Mouse (Mus musculus): ENCODE measurements around the gene Eif4enif1. TPM values are rescaled to one million over a fixed set of nuclear protein-coding genes. Genes with fewer than 3 reads are reported as not detected.

Eif4enif1 gene
- total RNA-seq, 2 experiments from 2014 or later = 60.3 to 69.2 TPM

Other genes starting within 250 kb of the Eif4enif1 start
- gene Sfi1, start 8.9 kb upstream of the Eif4enif1 start, total RNA-seq (2021) = 10 to 100 TPM; 42.1 to 81.8 TPM
- gene Drg1, start 64.0 kb downstream of the Eif4enif1 start, total RNA-seq (2021) = 100 to 1,000 TPM in 1 of 2 experiments, 10 to 100 TPM in 1; 99.2 to 104 TPM
- 10 to 100 TPM; 53.4 to 56.4 TPM for gene Patz1, start 86.5 kb downstream of the Eif4enif1 start, total RNA-seq (2021)
- 10 to 100 TPM; 29.1 to 38.2 TPM for gene Pik3ip1, start 128.0 kb downstream of the Eif4enif1 start, total RNA-seq (2021)
- 100 to 1,000 TPM in 1 of 2 experiments, 10 to 100 TPM in 1; 83.1 to 104 TPM for gene Limk2, start 206.8 kb downstream of the Eif4enif1 start, total RNA-seq (2021)
- gene Rnf185, start 250.0 kb downstream of the Eif4enif1 start, total RNA-seq (2021) = 10 to 100 TPM; 25.2 to 28.0 TPM